ENCODE assay signal across 11 mouse cellular contexts in the genomic region with DNA sequence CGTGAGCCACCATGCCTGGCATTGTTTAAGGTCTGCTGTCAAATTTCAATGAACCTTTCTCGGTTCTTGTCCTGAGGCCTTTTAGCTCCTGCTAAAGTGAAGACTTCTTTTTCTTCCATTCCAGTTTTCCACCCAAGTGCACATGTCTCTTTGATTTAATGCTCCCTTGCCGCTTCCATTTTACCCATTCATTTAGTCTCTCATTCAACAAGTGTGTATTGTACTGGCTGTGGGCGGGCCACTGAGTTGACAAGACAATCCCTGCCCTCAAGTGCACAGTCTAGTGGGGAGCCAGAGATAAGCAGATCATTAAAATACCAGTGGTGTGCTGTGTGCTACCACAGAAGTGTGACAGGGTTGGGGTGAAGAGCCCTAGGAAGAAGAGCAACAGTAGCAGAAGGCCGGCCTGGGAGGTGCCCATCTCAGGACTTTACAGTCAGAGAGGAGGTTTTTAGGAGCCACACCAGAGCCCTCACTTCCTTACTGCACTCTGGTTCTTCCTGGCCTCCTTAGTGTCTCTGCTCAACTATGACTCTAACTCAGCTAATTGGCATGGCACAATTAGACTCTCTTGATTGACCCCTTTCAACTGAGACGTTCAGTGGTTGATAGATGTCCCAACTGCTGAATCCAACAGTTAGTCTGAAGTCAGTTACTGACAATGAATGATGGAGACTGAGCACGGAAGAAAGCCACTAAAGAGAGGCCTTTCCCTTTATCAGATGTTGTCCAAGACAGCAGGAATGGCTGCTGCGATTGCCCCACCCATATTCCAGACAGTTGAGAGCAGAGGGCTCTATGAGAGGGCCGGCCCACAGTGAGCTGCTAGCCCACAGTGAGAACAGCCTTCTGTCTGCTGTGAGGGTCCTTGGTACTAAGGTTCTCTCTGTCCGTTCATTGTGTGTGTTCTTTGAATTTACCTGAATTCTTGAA.
DNase-seq lines count a peak whose midpoint lies in the region; ATAC-seq lines count a peak whose summit lies in the region.
"Had no signal": no experiment of that assay in that cellular context is flagged by ENCODE, and none has a peak within 500 bp of the region (broad histone marks: within the 10 kb centered on the region; RNA-seq: fewer than 3 reads in every experiment).

No protein-coding gene starts in this region.

- 0 out of 2 replicates have a peak, but pooled peaks have one; percentile 7 for ATAC-seq in heart, embryonic 14.5 days (ENCODE audit: insufficient number of reproducible peaks, insufficient read depth, low FRiP score, low read depth)
- 0 out of 2 replicates have a peak, but pooled peaks have one; percentile 36 for ATAC-seq in erythroblast, adult 5-6 weeks (replicated peaks; ENCODE audit: low FRiP score, poor library complexity, severe bottlenecking)
- ATAC-seq: CD4-positive, CD25-positive, alpha-beta regulatory T cell, adult 4 months had no signal

- DNase-seq in heart, postnatal 25 days (ENCODE audit: low spot score), result no peak
- peak; percentile 52 for DNase-seq in brain, adult 2 months (ENCODE audit: low read depth, low spot score)
- peak; percentile 35 for DNase-seq in neural tube, embryonic 10.5 days (ENCODE audit: extremely low spot score, low spot score)
- no peak for DNase-seq in urinary bladder, postnatal 25 days (ENCODE audit: low spot score)
- no peak for DNase-seq in B cell, adult 2 months
- no peak for DNase-seq in testis, postnatal 14 days (ENCODE audit: low spot score)
- DNase-seq: adrenal gland, adult 2 months had no signal

- no peak overlapping the region for H3K4me2 ChIP-seq in heart, embryonic 14.5 days (ENCODE audit: low read length)
- H3K4me2 ChIP-seq: midbrain, embryonic 12.5 days had no signal

- peak overlapping the region in 1 of 2 experiments; percentile 24; a peak in 1 of 4 replicates for H3K27ac ChIP-seq in heart, embryonic 14.5 days (replicated peaks in 1 of 2; ENCODE audit: control insufficient read depth in 1 of 2, insufficient read depth in 1 of 2, low read depth in 2 of 2, low read length in 2 of 2)
- H3K27ac ChIP-seq: midbrain, embryonic 12.5 days had no signal

- H3K4me3 ChIP-seq in heart, embryonic 14.5 days (ENCODE audit: control insufficient read depth in 1 of 2, insufficient read depth in 1 of 2, low read depth in 1 of 2, low read length in 2 of 2), result no peak overlapping the region
- H3K4me3 ChIP-seq: midbrain, embryonic 12.5 days had no signal

- H3K9me3 ChIP-seq in heart, embryonic 14.5 days (ENCODE audit: control insufficient read depth, low read length), result no peaks in the 10 kb centered on the region
- H3K9me3 ChIP-seq: midbrain, embryonic 12.5 days had no signal

- H3K9ac ChIP-seq in heart, embryonic 14.5 days (ENCODE audit: low read length), result no peak overlapping the region
- H3K9ac ChIP-seq: midbrain, embryonic 12.5 days had no signal

- H3K36me3 ChIP-seq in heart, embryonic 14.5 days (ENCODE audit: control insufficient read depth, insufficient read depth, low read length), result peaks cover 24% of the 10 kb centered on the region

- WGBS in heart, embryonic 14.5 days, result 43% methylated on average over 10 of the region's 10 CpGs

- H3K4me1 ChIP-seq in heart, embryonic 14.5 days (ENCODE audit: control insufficient read depth in 2 of 2, insufficient read depth in 2 of 2, low read length in 2 of 2), result peaks cover 23 to 47% of the 10 kb centered on the region in 2 experiments

- H3K27me3 ChIP-seq in heart, embryonic 14.5 days (ENCODE audit: control insufficient read depth, insufficient read depth, low read length), result no peaks in the 10 kb centered on the region

- intact Hi-C loops in heart, postnatal 25 days (cut with DNase I), result no loop called here

Comparison
In these comparisons a context has a peak if more than half of its experiments do, and no peak if none do; other contexts are left out.
1. DNase-seq: peak in brain, adult 2 months (single experiment) and neural tube, embryonic 10.5 days (single experiment); none in heart, postnatal 25 days (single experiment), urinary bladder, postnatal 25 days (single experiment), B cell, adult 2 months (0 of 2) and testis, postnatal 14 days (single experiment).